Mouse (Mus musculus) testis, postnatal 10 days (tissue): ENCODE results near the gene Gm3336.

Source experiments
- DNase-seq: peaks from one replicate; pipeline ENCODE4 v3.0.0; 2021; ENCODE audit warnings: low spot score

The Gm3336 gene

DNA sequence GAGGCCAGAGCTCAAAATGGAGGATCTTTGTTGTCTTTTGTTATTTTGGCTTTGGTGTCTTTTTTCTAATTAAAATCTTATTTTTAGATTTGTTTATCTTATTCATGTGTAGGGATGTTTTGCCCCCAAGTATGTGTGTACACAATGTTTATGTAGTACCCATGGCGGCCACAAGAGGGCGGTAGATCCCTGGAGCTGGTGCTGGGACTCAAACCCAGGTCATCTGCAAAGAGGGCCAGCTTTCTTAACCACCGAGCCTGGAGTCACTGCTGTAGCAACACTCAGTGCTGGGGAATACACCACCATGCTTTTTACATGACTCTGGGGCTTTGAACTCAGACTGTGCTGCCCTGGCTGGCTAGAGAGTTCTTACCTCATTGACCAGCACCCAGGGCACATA lies 45.0 kb downstream of the Gm3336 start:
- peak; percentile 83 for DNase-seq

DNA sequence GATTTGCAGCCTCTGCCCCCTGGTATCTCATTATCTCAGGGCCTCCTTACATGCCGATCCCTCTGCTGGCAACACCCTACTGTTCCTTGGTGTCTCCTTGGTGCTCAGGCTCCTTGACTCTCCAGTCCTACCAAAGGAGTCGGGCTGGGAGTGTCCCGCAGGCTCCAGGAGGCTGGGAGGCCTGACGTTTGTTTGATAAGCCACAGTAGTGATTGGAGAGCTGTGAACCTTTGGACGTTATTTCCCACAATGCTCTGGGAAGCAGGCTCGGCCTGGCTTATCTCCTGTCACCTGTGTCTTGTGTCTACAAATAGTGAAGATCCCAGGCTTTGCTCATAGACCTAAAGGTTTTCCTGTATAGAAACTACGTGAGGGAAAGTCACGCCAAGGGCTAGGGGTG lies 45.7 kb downstream of the Gm3336 start:
- no peak for DNase-seq

DNA sequence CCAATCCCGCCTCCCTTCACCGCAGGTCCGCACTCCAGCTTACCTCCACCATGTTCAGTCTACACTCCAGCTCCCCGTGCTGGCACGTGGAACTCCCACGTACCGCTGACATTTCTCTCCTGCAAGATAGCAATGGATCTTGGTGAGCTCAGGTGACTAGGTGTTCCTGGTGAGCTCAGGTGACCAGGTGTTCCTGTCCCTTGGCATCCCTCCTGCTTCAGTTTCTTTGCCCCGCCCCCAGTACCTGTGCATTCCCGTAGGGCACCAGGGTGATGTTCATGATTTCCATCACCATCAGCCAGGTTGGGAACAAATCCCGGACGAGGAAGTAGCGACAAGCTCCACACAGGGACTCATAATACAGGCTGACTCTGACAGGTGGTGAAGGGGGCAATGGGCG lies 46.3 kb downstream of the Gm3336 start:
- no peak for DNase-seq

DNA sequence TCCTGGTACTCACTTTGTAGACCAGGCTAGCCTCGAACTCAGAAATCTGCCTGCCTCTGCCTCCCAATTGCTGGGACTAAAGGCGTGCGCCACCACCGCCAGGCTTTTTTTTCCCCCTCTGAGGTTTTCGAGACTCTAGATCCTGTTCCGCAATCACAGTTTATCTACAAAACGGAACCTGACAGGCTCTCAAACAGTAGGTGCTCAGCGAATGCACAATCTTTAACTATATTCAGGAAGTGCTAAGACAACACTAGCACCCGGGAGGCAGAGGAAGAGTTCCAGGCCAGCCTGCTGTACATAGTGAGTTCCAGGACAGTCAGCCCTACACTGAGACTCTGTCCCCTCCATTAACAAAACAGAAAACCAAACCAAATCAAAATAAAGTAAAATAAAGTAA lies 47.0 kb downstream of the Gm3336 start:
- no peak for DNase-seq

DNA sequence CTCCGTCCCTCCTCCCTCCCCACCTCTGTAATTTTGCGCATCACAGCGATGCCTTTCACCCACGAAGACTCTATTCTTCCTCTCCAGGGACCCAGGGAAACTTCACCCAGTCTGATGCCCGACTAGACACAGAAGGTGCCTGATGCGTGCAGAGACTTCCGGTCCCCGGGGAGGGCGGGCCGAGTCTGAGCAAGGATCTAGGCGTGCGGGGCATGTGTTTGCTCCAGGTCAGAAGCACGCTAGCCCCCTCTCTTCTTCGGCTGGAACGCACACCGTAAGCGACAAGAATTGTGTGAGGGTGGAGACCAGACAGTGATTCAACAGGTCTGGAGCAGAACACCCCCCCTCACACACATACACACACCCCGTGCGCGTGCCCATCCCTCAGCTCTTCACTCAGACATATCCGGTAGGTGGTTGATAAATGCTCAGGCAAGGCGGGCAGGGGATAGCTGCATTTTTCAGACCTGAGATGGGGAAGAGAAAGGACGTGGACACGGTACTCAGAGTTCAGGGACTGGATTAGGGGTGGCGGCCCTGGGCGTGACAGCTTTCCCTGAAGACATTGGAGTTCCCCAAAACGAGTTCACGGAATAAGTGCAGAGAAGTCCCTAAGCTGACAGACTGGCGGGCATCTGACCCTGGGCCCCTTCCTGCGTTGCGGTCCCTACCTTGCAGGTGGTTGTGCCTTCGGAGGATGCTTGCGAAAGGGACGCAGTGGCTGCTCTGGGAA lies 47.7 kb downstream of the Gm3336 start:
- peak; percentile 68 for DNase-seq

DNA sequence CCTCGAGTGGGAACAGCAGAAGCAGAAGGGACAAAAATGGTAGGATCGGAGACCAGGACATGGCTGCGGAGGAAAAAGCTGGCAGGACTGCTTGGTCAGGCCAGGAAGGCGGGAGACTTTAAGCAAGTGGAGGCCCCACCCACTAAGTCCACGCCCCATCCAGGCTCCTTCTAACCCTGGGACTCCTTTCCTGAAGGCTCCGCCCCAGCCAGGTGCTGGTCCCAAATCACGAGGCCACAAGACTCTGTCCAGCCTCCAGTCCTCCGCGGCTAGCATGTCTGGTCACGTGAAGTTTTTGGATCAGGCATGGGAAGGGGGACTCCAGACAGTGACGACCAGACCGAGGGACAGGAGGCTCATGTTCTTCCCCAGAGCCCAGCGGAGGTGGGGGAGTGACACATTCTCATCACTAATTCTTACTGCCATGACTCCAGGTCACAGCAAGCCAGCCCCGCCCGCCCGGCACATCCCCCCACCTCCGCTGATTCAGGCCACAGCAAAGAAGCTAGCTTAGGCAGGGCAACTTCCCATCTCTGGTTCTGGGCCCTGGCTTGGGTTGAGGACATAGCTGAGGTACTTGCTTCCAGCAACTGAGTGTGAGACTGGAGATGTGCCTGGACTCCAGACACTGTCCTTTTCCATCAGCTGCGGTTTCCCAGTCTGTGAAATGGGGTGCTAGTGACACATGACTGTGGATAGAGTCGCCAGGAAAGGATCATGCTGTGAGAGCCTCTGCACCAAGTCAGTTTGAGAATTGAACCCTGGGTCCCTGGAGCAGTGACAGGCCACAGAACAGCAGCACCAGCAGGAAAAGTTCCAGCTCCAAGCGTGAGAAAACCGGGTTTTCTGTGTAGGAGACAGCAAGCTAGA lies 48.5 kb downstream of the Gm3336 start:
- peak; percentile 83 for DNase-seq

DNA sequence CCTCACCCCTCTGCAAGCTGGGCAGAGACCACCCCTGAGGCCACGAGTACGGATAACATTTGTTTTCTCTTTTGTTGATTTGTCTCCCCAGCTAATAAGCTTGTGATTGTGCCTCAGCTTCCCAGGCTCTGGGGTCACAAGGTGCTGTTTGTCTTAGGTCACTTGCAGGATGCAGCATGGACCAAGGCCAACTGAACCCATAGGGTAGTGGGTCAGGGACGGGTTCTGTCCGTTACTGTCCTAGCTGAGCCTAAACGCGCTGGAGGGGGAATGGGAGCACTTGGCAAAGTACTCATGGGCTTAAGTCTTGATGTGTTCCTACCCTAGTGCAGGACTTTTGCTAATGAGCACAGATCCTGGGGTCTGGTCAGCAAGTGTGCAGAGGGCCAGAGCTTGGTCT lies 49.2 kb downstream of the Gm3336 start:
- no peak for DNase-seq

DNA sequence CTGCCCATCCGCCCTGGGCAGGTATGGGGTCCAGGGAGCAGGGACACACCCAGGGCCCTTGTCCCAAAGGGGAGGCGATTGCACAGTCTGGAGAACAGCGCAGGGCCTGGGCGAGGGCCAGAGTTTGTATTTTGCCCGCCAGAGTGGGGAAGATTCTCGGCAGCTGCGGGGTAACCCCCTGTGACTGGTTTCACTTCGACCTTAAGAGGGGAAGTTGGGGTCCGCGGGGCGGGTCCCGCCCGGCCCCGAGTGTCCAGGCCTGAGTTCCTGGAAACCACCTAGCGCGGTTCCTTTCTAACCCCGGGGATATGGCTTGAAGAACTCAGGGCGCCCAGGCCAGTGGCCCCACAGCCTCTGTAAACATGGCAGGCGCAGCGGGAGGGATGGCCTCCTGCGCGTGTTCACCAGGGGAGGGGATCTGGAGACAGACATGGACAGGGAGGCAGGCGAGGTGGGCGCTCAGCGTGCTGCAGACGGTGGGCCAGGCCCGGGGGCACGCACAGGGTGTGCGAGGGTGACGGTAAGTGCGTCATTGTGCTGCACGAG lies 50.0 kb downstream of the Gm3336 start:
- no peak for DNase-seq

DNA sequence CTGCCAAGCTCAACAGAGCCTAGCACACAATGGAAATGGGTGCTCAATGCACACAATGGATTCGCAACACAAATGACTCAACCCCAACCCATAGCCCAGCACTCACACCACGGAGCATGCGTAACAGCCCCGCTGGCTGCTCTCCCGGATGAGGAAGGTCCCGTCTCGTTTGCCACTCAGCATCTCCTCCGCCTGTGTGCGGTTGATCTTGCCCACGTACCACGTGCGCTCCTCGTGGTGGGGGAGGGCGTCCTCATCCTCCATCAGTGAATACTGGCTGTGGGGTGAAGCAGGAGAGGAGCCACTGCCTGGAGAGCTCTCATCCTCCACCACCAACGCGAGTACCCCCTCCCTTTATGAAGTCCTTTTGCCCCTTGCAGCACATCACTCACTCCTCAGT lies 50.6 kb downstream of the Gm3336 start:
- no peak for DNase-seq

DNA sequence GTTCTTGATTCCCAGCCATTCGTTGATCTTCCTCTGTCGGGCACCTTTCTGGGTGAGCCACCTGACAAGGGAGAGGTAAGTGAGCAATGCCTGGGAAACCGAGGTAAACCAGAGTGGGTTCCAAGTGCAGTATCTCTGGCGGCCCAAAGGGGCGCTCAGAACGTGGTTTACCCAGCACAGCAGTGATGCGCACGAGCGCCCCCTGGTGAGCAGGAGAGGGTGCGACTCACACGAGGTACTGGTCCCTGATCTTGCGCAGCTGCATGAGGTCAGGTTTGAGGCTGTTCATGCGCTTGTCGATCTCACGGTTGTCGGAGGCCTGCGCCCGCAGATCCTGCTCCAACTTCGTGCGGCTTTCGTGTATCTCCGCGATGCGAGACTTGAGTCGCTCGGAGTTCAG lies 51.0 kb downstream of the Gm3336 start:
- DNase-seq, result peak; percentile 98

DNA sequence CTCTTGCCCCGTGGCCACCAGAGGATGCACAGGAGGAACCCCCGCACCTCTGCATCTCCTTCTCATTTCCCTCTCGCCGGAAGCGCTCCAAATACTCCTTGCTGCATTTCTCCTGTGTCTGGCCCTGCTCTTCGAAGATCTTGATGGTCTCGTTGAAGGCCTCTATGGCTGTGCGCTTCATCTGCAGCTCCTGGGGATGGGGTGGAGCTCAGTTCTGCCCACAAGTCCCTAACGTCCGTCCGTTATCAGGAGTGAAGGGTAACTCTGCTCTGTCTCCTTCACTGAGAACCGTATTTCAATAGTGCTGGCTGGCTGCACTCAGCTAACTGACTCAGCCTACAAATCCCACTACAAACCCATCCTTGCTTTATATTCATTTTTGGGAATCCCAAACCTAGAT lies 51.5 kb downstream of the Gm3336 start:
- no peak for DNase-seq

DNA sequence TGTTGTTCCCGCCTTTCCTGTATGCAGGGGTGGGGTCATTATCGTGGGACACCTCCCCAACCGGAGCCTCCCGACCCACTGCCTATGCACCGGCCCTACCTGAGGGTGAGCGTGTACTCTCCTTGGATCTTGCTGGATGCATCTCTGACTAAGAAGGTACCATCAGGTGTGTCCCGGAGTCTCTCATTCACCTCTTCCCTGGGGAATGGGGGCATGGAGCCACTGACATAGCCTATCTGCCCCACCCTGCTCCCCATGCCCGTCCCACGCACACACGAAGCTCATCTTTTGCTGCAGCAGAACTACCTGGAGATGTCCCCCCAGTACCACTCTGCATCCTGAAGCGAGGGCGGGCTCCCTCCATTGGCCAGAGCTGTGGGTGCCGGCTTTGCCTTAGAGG lies 52.4 kb downstream of the Gm3336 start:
- no peak for DNase-seq

DNA sequence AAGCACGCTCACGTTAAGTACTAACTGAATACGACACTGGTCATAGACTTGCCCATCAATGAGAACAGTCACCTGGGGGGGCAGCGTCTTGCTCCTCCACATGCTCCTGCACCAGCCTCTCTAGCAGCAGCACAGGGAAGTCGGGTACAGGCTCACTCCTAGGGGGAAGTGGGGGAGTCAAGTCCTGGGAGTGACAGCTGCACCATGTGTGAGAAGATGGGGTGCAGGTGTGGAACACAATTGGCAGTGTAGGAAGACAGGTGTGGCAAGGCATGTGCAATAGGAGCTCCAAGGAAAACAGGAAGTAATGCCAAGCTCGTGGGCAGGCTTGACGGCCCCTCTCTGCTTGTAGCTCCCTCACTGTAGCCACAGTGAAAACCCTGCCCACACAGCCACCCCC lies 52.9 kb downstream of the Gm3336 start:
- DNase-seq, result no peak

DNA sequence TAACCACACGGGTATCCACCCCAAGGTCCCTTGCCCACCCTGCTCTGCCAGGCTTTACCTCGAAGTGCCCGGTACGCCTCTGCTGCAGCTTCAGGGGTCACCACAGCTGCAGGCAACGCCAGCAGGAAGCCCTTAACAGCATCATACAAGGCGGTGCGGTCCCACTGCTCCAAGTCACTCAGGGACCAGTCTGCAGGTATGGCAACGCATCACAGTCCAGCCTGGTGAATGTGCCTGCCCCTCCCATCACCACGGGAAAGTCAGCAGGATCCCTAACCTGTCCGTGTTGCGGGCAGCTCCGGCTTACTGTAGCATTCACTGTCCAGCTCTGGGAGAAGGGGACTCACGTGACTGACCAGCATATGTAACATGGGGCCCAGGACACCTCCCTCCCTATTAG lies 53.7 kb downstream of the Gm3336 start:
- DNase-seq, result no peak
